Mouse (Mus musculus) erythroblast, embryonic 14.5 days (primary cell): ENCODE measurements at regions not wholly inside any gene's neighbourhood (a gene's known extent, or its start where the extent isn't known, plus 50 kb on each side); places are given as distances from the start of the nearest gene placed in this dataset.

ENCODE experiments used
- H3K27me3 ChIP-seq: 2 replicates; pipeline ENCODE4 v1.6.1; 2012; ENCODE audit warnings: inconsistent platforms; ENCODE audit not compliant: control insufficient read depth
- H3K36me3 ChIP-seq: 2 replicates; pipeline ENCODE4 v1.6.1; 2012; ENCODE audit warnings: mild to moderate bottlenecking, inconsistent platforms; ENCODE audit not compliant: control insufficient read depth
- H3K4me1 ChIP-seq: 2 replicates; pipeline ENCODE4 v1.6.1; 2012; ENCODE audit warnings: inconsistent platforms; ENCODE audit not compliant: control insufficient read depth
- H3K4me3 ChIP-seq: replicated peaks from 2 replicates; pipeline ENCODE3; 2012; ENCODE audit warnings: moderate library complexity, mild to moderate bottlenecking, inconsistent platforms
- H3K9me3 ChIP-seq: 2 replicates; pipeline ENCODE4 v1.6.1; 2012; ENCODE audit warnings: low read length, inconsistent platforms, mixed read lengths; ENCODE audit not compliant: control insufficient read depth
- GATA1 ChIP-seq: IDR thresholded peaks from 2 replicates; pipeline ENCODE4 v1.6.1; 2012; ENCODE audit warnings: low read length, inconsistent platforms, mixed read lengths
- TAL1 ChIP-seq: IDR thresholded peaks from 3 replicates; pipeline ENCODE4 v1.6.1; 2012; ENCODE audit warnings: low read length, inconsistent platforms, mixed read lengths

DNA sequence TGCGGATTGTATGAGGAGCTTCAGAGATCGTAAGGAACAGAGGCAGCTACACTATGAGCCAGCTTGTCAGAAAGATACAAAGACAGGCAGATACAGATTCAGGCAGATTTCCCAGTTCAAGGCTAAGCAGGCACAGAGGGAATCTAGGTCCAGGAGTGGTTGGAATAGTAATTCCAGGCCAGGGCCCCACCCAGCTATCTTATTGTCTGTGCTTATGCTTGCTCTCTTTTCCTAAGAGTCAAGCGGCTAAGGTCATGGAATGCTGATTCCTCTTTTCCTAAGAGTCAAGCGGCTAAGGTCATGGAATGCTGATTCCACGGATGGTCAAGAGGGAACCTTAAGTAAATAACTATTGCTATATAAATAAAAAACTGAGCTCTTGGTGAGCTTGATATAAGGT is 520.7 kb upstream of the Lrrc6 start:
- H3K9me3 ChIP-seq = no peaks in the 10 kb centered on the region
- no peaks in the 10 kb centered on the region for H3K36me3 ChIP-seq
- no peak overlapping the region for H3K4me3 ChIP-seq
- H3K4me1 ChIP-seq = peaks cover 28% of the 10 kb centered on the region
- no peak for TF ChIP-seq TAL1
- no peak for TF ChIP-seq GATA1
- no peaks in the 10 kb centered on the region for H3K27me3 ChIP-seq

DNA sequence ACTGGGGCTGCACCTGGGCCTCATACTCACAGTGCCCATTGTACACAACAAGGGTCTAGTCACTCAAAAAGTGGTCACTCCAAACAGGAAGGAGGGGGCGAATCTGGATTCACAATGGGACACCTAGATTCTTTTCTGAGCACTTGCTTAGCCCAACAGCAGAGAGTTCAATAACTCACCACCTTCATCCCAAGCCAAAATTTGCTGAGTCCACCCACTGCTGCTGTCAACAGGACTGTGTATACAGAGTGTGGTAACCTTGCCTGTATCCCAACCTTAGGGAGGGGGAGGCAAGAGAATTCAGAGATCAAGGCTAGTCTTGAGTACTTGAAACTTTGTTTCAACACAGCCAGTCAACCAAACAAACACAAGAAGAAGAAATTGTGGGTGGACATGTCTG is 519.2 kb upstream of the Lrrc6 start:
- H3K9me3 ChIP-seq = no peaks in the 10 kb centered on the region
- no peaks in the 10 kb centered on the region for H3K36me3 ChIP-seq
- no peaks in the 10 kb centered on the region for H3K27me3 ChIP-seq
- no peak overlapping the region for H3K4me3 ChIP-seq
- TF ChIP-seq GATA1 (no peak), TAL1 (no peak)
- peaks cover 28% of the 10 kb centered on the region for H3K4me1 ChIP-seq

DNA sequence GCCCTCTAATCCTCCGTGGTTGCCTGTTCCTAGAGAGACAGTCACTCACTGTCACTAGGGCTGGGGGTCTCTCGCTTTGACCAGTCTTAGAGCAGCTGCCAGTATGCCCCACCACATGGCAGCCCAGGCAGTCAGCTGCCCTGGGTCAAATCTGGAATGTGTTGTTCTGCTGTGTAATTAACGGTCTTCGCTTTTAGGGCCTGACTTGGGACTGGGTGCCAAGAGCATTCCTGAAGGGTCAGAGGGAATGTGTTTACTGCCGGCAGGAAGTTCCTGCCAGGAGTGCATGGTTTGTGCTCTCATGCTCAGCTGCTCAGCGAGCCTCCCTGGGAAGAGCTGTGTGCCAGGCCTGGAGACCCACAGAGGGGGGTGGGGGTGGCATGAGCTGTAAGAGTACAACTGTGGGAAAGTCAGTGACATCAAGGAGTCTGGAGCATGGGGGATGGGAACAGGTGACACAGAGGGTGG is 518.5 kb upstream of the Lrrc6 start:
- no peaks in the 10 kb centered on the region for H3K36me3 ChIP-seq
- peaks cover 28% of the 10 kb centered on the region for H3K4me1 ChIP-seq
- no peaks in the 10 kb centered on the region for H3K9me3 ChIP-seq
- H3K4me3 ChIP-seq = no peak overlapping the region
- no peaks in the 10 kb centered on the region for H3K27me3 ChIP-seq
- TF ChIP-seq TAL1 = no peak
- no peak for TF ChIP-seq GATA1
